Mouse (Mus musculus) testis, adult 2 months (tissue): ENCODE measurements around the gene Baiap2l2. TPM values are rescaled to one million over a fixed set of nuclear protein-coding genes. Genes with fewer than 3 reads are reported as not detected.

Source experiments
- H3K27ac ChIP-seq: fragments of 200-500 bp; 2 replicates; pipeline ENCODE4 v1.5.1; 2012; ENCODE audit warnings: low read depth, low read length; ENCODE audit not compliant: control insufficient read depth, insufficient read depth
- H3K27me3 ChIP-seq: fragments of 200-500 bp; 2 replicates; pipeline ENCODE4 v1.6.1; 2012; ENCODE audit warnings: mild to moderate bottlenecking, low read length, moderate library complexity; ENCODE audit not compliant: control insufficient read depth, insufficient read depth
- H3K36me3 ChIP-seq: fragments of 200-500 bp; 2 replicates; pipeline ENCODE4 v1.6.1; 2012; ENCODE audit warnings: mild to moderate bottlenecking, low read length; ENCODE audit not compliant: control insufficient read depth, insufficient read depth
- H3K4me1 ChIP-seq: fragments of 200-500 bp; 2 replicates; pipeline ENCODE4 v1.6.1; 2012; ENCODE audit warnings: low read length; ENCODE audit not compliant: control insufficient read depth, insufficient read depth
- H3K4me3 ChIP-seq: fragments of 200-500 bp; 2 replicates; pipeline ENCODE4 v1.5.1; 2012; ENCODE audit warnings: low read depth, mild to moderate bottlenecking, low read length, moderate library complexity, mixed read lengths; ENCODE audit not compliant: control insufficient read depth
- CTCF ChIP-seq: fragments of 200-500 bp; IDR thresholded peaks from 2 replicates; pipeline ENCODE4 v1.5.1; 2012; ENCODE audit warnings: low read depth, mild to moderate bottlenecking, inconsistent platforms, low read length, moderate library complexity; ENCODE audit not compliant: control insufficient read depth, insufficient read depth, insufficient replicate concordance
- POLR2A ChIP-seq: fragments of 200-500 bp; IDR thresholded peaks from 2 replicates; pipeline ENCODE4 v1.6.1; 2012; ENCODE audit warnings: low read depth, mild to moderate bottlenecking, inconsistent platforms, low read length, moderate library complexity; ENCODE audit not compliant: control insufficient read depth
- polyA plus RNA-seq: library from polyadenylated mRNA; depleted of rRNA; stranded (reverse); fragments of >200 nt; gene quantifications from 2 replicates; pipeline ENCODE4 v1.2.3, GENCODE M21; 2012

The Baiap2l2 gene
- polyA plus RNA-seq, 1 experiment: 0.67 TPM

- no peak overlapping the region for H3K27ac ChIP-seq
- H3K4me3 ChIP-seq: no peak overlapping the region
- no peaks in the 10 kb centered on the region for H3K27me3 ChIP-seq
- H3K36me3 ChIP-seq: no peaks in the 10 kb centered on the region
- H3K4me1 ChIP-seq: no peaks in the 10 kb centered on the region
- TF ChIP-seq POLR2A (no peak), CTCF (no peak)
Measured at GRCm38 (mm10) chr15:79298553-79298952, 13.2 kb upstream of the Baiap2l2 start.

GRCm38 (mm10) chr15:79292779-79293178, 7.4 kb upstream of the Baiap2l2 start:
- Histone ChIP-seq H3K27me3 (no peaks in the 10 kb centered on the region), H3K4me1 (no peaks in the 10 kb centered on the region), H3K27ac (no peak overlapping the region), H3K36me3 (no peaks in the 10 kb centered on the region; the same call in none of the 2 replicates), H3K4me3 (no peak overlapping the region)
- TF ChIP-seq CTCF (no peak), POLR2A (no peak)

DNA sequence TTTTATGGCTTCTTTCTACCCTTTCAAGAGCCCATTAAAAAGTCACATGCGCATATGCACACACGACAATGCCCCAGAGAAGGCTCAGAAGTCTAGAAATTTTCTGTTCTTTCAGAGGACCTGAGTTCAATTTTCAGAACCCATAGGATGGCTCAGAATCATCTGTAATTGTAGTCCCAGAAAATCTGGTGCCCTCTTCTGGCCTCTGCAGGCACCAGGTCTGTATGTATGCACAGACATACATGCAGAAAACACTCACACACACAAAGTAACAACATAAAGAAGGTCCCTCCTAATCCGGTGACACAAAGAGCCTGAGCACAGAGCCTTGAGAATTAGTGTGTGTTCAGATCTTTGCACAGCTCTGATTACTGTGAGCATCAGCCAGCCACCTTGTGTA, 5.0 kb upstream of the Baiap2l2 start:
- Histone ChIP-seq H3K27ac (no peak overlapping the region), H3K36me3 (no peaks in the 10 kb centered on the region; the same call in none of the 2 replicates), H3K4me3 (no peak overlapping the region), H3K4me1 (no peaks in the 10 kb centered on the region), H3K27me3 (no peaks in the 10 kb centered on the region)
- TF ChIP-seq POLR2A: no peak
- TF ChIP-seq CTCF: no peak

DNA sequence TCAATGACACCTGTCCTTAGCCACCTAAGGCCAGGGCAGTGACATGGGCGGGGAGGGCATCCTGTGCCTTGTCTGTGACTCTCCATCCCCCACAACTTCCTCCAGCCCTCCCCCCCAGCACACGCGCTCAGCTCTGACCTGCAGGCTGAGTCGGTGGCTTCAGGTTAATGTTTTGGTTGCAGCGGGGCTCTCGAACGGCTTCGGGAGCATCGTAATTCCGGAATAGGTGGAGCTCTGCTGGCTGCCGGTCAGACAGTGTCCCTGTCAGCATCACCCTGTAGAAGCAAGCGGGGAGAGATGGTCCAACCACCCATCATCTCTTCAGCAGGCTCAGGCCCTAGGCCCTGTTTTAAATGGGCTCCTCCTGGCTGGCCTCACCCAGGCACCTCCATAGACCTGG, 4.1 kb upstream of the Baiap2l2 start:
- no peak overlapping the region for H3K4me3 ChIP-seq
- H3K4me1 ChIP-seq: no peaks in the 10 kb centered on the region
- no peaks in the 10 kb centered on the region for H3K27me3 ChIP-seq
- no peak overlapping the region for H3K27ac ChIP-seq
- TF ChIP-seq POLR2A (no peak), CTCF (no peak)
- no peaks in the 10 kb centered on the region; the same call in none of the 2 replicates for H3K36me3 ChIP-seq

GRCm38 (mm10) chr15:79288387-79288786, 3.0 kb upstream of the Baiap2l2 start:
- Histone ChIP-seq H3K4me3 (no peak overlapping the region), H3K4me1 (no peaks in the 10 kb centered on the region), H3K27me3 (no peaks in the 10 kb centered on the region), H3K36me3 (no peaks in the 10 kb centered on the region; the same call in none of the 2 replicates), H3K27ac (no peak overlapping the region)
- TF ChIP-seq CTCF (no peak), POLR2A (no peak)

DNA sequence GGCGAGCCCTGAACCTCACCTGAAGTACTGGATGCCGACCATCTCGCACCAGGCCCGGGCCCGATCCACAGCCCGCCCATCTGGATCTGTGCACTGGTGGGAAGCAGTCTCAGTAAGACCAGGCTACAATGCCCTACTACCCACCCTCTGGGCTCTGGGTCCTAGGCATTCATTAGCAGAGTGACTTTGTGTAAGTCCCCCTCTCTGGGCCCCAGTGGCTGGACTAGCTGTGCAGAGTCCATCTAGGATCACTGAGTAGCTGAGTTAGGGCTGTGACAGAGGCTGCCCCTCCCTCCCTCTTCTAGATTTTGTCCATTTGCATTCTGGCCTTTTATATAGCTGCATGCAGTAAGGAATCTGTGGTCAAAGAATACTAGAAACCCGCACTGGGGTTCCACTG, 1.8 kb upstream of the Baiap2l2 start:
- Histone ChIP-seq H3K27me3 (no peaks in the 10 kb centered on the region), H3K36me3 (no peaks in the 10 kb centered on the region; the same call in none of the 2 replicates), H3K4me1 (no peaks in the 10 kb centered on the region), H3K27ac (no peak overlapping the region), H3K4me3 (no peak overlapping the region)
- no peak for TF ChIP-seq CTCF
- no peak for TF ChIP-seq POLR2A

DNA sequence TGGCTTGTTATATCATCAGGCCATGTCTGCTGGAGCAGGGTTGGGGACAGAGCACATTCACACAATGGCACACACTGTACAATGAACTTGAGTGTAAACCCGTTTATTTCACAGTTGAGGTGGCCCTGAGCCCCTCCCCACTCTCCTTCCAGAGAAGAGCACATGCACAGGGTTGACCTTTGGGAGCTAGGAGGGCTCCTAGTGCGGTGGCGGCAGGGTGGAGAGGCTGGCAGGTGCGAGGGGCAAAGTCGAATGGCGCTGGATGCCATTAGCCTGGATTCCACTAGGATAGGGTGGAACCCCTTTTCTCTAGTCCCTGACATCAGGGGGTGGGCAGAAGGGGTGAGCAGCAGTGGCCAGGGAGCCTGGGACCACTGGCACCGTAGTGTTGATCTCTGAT, 804 bp upstream of the Baiap2l2 start:
- no peaks in the 10 kb centered on the region; the same call in none of the 2 replicates for H3K36me3 ChIP-seq
- no peaks in the 10 kb centered on the region for H3K4me1 ChIP-seq
- no peak for TF ChIP-seq POLR2A
- no peak for TF ChIP-seq CTCF
- H3K27ac ChIP-seq: no peak overlapping the region
- no peaks in the 10 kb centered on the region for H3K27me3 ChIP-seq
- no peak overlapping the region for H3K4me3 ChIP-seq

- H3K27me3 ChIP-seq: no peaks in the 10 kb centered on the region
- peaks cover 2% of the 10 kb centered on the region for H3K4me1 ChIP-seq
- H3K4me3 ChIP-seq: no peak overlapping the region
- H3K36me3 ChIP-seq: no peaks in the 10 kb centered on the region; the same call in none of the 2 replicates
- no peak overlapping the region for H3K27ac ChIP-seq
- TF ChIP-seq POLR2A: no peak
- TF ChIP-seq CTCF: no peak
Measured at GRCm38 (mm10) chr15:79283371-79283770, 2.0 kb downstream of the Baiap2l2 start.

- no peaks in the 10 kb centered on the region for H3K27me3 ChIP-seq
- peaks cover 2% of the 10 kb centered on the region for H3K4me1 ChIP-seq
- no peak overlapping the region for H3K4me3 ChIP-seq
- no peak overlapping the region for H3K27ac ChIP-seq
- H3K36me3 ChIP-seq: no peaks in the 10 kb centered on the region; the same call in 1 of the 2 replicates
- no peak for TF ChIP-seq POLR2A
- TF ChIP-seq CTCF: no peak
Measured at GRCm38 (mm10) chr15:79282434-79282833, 2.9 kb downstream of the Baiap2l2 start.
